Mouse (Mus musculus) liver, adult 2 months (tissue): Measurements from ENCODE around the gene Pcyox1.
A peak's percentile ranks its signal among the peaks of the same experiment; 100 is the strongest.

Experiments used
- CTCF ChIP-seq: fragments of 200-500 bp; IDR thresholded peaks from 2 replicates; pipeline ENCODE4 v1.5.1; 2011; ENCODE audit warnings: low read depth, low read length, control low read depth
- POLR2A ChIP-seq: fragments of 200-500 bp; IDR thresholded peaks from 2 replicates; pipeline ENCODE4 v1.6.1; 2011; ENCODE audit warnings: low read length, control low read depth; ENCODE audit not compliant: insufficient read depth; ENCODE audit errors: extremely low read depth

GRCm38 (mm10) chr6:86365371-86366124, 31.4 kb downstream of the Pcyox1 start, which contains the start of gene Fam136a:
- TF ChIP-seq CTCF (peak; percentile 94), POLR2A (peak; percentile 73)
